Mouse (Mus musculus): ENCODE measurements around the gene Dcaf10.

Gene Dcaf10

DNA sequence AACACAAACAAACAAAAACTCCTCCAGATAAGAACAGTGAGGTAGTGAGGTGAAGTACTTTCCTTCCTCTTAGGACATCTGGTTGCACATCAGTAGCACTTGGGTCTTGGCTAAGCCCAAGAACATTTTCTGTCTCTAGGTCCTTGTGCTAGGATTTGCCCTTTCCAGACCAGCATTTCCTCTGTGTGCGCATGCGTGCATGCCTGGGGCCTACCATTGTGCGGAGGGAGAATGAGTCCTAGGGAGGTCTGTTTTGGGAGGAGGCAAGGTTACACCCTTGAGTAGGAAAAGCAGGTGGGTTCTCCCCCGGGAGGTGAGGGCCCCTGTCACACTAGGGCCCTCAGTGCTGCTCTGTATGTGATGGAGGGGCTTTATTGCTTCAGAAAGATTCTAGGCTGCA is 77.2 kb downstream of the Dcaf10 start:
- no peak for DNase-seq (ENCODE audit: low spot score in 2 of 2)

- no peak for DNase-seq (ENCODE audit: low spot score in 2 of 2)
Measured at GRCm38 (mm10) chr4:45420733-45421132, 78.8 kb downstream of the Dcaf10 start.

DNA sequence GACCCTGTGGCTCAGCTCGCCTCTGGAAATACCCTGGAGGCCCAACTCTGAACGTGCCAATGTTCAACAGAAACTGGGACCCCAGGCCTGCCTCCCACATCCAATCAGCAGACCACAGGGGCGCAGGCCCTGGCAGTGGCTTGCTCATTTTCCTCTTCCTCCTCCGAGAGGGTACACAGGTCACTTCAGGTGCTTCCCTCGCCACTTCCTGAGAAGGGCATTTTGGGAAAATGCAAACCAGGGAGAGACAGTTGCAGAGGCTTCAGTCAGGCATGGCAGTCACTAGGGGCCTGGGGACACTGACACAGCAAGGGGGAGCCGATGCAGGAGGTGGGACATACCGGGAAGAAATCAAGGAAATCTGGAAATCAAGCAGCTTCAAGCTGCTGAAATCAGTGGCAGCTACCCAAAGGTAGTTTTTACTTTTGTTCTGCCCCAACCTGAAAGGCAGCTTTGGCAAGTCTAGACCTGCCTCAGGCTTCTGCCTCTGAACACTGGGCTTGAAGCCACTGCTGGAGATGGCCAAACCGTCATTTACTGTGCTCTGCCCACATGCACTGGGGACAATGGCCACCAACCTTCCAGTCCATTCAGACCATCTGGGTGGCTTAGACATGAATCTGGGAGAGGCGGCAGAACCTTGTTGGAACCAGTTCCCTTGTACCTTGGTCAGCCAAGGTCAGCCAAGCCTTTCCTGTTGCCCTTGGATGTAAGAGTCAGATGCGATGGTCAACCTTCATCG is 79.8 kb downstream of the Dcaf10 start:
- no peak for DNase-seq (ENCODE audit: low spot score in 2 of 2)

DNA sequence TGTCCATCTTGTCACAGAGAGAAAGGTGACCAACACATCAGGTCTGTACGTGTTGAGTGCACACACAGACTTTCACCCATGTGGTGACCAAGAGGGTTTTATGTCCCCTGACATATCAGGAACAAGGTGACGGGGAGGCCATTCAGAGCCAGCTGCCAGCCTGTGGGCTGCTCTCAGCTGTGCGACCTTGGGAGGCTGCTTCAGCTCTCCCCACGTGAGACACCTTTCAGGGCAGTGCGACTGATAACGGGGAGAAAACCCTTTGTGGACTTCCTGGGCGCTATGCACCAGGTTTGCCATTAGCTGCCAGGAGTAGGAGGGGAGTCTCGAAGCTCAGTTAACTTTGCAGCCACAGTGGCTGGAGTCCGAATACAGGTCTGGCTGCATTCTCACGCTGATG is 80.7 kb downstream of the Dcaf10 start:
- DNase-seq (ENCODE audit: low spot score in 2 of 2), result no peak

GRCm38 (mm10) chr4:45423406-45423805 is 81.5 kb downstream of the Dcaf10 start:
- no peak for DNase-seq (ENCODE audit: low spot score in 2 of 2)

DNA sequence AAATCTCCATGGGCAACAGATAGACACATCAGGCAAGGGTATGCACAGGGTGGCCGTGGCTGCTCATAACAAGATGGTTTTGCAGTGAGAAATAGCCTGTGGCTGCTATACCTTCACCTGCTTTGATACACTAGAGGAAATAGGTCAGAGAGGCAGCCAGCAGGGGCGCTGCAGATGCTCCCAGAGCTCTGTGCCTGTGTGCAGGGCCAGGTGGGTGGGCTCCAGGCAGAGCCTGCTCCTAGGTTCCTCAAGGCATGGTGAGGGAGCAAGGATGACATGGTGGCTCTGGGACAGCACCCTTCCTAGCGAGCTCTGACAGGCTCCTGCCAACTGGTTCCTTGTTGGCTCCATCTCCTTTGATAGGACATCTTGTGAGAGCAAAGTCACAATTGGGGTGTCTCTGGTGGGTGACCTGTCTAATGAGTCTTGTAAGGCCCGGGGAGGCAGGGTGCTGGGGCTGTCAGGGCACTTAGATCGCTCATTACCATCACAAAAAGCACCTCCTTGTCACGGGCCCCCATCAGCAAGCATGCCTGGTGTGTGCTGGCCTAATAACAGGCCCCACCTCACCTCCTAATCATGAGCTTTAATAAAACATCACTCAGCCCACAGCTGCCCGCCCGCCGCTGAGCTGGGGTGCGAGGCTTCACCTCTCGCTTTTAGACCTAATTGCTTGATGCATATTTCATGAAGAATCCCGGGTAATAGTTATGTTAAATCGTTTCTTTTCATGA is 85.0 kb downstream of the Dcaf10 start:
- DNase-seq (ENCODE audit: low spot score in 2 of 2), result peak in 1 of 2 experiments; percentile 47

Measured in thymus, postnatal 10 days (tissue).